Mouse (Mus musculus): ENCODE measurements at regions not wholly inside any gene's neighbourhood (a gene's known extent, or its start where the extent isn't known, plus 50 kb on each side); places are given as distances from the start of the nearest gene placed in this dataset.
A peak's percentile ranks its signal among the peaks of the same experiment; 100 is the strongest.

- DNase-seq (ENCODE audit: low spot score) = no peak
Measured at GRCm38 (mm10) chr9:95331275-95331674, 75.2 kb downstream of the Chst2 start.

DNA sequence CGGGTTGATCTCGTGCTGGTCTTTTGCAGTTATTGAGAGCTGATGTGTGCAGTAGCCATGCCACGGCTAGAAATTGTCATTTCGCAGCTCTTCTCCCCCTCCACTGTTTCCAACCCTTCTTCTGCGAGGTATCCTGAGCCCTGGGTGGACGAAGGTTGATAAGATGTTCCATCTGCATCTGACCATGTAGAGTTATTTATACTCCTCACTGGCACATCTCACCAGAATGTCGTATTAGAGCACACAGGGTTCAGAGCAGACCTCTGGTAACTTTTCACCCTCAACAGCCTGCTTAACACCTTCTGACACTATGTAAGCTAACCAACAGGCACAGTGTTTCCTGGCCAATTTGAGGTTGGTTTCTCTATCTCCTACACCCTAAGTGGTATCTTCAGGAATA, 76.4 kb downstream of the Chst2 start:
- DNase-seq (ENCODE audit: low spot score) = no peak

- no peak for DNase-seq (ENCODE audit: low spot score)
Measured at GRCm38 (mm10) chr9:95329053-95329430, 77.5 kb downstream of the Chst2 start.

DNA sequence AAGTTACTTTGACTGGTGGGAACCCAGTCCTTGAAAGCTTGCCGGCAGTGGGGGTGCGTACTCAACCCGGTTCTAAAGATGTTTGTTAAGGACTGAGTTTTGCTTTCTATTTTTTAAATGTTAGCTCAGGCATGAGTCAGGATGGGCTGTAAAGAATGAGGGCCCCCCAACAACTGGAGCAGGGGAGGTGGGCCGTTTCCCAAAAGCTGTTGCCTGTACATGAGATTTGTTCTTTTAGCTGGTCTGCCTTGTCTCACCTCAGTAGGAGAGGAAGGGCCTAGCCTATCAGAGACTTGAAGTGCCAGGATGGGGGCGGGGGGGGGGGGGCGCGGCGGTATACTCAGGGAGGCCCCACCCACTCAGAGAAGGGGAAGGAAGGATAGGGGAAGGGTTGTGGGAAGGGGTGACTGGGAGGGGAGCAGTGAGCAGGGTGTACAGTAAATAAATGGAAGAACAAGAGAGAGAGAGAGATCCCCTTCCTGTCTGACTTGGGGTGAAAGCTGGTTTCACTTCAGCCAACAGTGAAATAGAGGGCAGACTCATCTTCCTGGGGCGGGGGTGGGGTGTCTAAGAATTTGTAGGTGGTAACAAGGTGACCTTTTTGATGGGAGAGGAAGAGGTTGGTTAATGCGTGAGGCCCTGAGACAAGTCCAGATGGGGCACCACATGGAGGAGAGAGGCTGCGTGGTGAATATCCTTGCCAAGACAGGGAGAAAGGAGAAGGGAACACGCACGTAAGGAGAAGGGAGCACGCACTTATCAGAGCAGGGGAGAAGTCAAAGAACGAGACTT, 78.1 kb downstream of the Chst2 start:
- DNase-seq (ENCODE audit: low spot score) = peak; percentile 41

- no peak for DNase-seq (ENCODE audit: low spot score)
Measured at GRCm38 (mm10) chr9:95327771-95328170, 78.8 kb downstream of the Chst2 start.

DNA sequence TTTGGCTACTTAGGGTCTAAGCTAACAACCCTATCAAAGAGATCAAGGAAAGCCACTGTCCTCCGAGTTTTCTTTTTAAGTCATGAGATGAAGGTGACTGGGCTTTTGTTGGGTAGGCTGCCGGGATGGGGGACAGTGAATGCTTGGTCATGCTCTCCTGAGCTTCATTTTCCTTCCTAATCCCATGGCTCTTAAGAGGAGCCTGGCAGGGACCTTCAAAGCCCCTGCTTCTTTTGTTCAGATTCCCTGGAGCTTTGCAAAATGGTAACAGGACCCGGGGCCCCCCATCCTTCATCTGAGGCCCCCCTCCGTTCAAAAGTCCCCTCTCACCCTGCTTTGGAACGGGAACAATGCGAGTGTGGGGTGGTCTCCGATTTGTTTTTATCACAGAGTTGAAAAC, 82.9 kb downstream of the Chst2 start:
- DNase-seq (ENCODE audit: low spot score) = no peak

GRCm38 (mm10) chr9:95322893-95323292, 83.6 kb downstream of the Chst2 start:
- DNase-seq (ENCODE audit: low spot score) = no peak

DNA sequence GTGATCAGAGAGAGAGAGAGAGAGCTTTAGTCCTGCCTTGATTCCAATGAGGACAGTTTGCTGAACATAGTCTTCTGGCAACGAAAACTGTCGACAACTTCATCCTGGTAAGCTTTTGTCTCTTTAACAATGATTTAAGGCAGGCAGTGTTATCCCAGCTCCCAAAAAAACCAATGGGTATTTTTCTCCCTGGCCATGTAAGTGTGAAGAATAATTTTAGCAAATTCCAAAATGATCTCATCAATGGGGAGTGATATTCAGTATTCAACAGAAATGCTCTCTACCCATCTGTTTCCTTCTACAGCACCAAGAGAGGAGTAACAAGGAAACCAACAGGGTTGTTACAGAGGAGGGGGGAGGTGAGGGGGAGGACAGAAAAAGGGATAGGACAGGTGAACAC, 84.5 kb downstream of the Chst2 start:
- no peak for DNase-seq (ENCODE audit: low spot score)

GRCm38 (mm10) chr9:95318926-95319325, 87.6 kb downstream of the Chst2 start:
- DNase-seq (ENCODE audit: low spot score) = no peak

DNA sequence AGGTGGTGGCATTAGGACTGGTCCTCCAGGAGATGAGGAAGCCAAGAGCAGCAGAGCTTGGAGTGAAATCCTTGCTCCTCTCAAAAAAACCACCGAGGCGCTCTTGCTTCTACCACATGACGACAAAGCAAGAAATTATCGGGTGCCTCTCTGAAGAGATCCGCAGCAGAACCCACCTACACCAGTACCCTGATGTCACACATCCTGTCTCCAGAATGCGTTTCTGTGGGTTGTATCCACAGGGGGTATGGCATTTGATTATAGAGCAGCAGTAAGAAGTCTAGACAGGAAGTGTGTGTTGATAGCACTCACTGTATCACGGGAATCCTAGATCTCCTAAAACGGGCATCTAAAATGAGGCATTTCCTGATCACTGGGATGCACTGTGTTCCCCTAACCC, 89.8 kb downstream of the Chst2 start:
- DNase-seq (ENCODE audit: low spot score) = peak; percentile 77

DNA sequence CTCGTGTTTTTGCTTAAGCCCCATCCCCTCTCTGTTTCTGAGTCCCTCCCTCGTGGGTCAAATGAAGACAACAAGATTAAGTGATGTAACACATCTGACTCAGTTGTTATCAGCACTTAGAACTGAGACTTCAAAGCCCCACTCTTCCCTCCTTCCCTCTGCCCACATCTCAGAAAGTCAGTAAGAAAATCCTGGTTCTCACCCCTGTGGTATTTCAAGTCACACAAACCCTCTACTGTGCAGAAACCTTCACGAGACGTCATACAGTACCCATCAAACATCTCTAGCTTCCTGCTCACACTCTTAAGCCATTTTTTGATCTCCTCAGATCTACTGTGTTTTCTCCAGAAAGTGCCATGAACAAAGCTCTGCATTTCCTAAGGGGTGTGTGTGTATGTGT, 91.4 kb downstream of the Chst2 start:
- peak; percentile 82 for DNase-seq (ENCODE audit: low spot score)

DNA sequence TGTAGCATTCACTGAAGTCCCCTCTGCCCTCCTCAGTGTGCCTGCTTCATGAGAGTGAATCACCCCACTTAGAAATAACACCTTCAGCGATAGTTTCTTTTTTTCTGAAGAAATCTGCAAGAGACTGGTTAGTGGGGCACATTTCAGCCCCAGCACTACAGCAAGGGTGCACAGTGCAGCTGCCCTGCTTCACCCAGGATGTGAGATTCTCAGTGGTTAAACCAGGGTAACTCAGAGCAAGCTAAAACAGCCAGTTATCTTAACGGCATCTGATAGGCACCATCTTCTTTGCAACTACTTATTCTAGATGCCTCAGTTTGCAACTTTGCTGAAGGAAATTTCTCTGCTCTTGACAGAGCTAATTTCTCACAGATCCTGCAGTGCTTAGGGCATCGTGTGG, 94.9 kb downstream of the Chst2 start:
- DNase-seq (ENCODE audit: low spot score) = peak; percentile 9

DNA sequence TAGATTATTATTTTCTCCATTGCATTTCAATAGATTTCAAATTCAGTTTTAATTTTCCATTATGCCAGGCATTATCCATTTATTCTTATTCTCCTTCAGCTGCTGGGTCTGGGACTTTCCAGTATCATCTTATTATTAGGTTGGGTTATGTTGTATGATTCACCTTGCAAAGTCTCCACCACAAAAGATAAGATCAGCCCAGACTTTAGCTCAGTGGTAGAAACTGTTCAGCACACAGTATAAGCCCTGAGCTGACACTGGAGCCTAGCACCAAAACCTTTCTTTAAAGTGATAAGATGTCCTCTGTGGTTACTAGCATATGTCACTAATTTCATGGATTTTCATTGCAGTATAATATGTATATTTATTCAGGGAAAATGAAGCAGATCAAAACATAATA, 117.5 kb downstream of the Chst2 start:
- no peak for DNase-seq (ENCODE audit: low spot score)

DNA sequence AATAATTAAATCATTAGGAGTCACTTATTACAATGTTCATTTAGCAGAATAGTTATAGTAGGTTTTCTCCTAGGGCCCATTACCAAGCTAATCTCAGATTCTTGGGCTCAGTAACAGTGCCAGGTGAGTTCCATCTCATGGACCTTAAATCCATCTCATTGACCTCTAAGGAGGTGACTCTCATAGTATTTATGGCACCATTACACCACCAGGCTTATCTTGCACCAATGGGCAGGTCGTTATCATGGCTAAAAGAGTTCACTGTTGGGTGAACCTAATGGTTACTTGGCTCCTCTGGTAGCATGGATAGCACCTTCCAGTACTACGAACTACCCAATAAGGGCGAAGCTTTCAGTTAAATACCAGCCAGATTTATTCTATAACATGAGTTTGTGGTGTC, 123.5 kb downstream of the Chst2 start:
- no peak for DNase-seq (ENCODE audit: low spot score)

DNA sequence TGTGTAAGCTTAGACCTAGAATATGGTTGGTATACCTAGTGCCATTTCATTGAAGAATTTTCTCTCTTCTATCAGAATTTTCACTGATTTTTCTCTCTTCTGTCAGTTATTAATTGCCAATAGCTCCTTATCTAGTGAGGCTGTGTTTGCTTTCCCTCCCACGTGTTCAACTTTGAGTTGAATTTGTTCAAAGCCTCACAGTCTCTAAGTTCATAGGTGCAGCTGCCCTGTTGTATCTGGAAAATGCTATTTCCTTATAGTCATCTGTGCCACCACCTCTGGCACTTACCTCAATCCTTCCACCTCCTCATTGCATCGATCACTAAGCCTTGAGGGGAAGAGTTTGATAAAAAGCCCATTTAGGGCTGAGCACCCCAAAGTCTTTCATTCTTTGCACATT, 124.0 kb downstream of the Chst2 start:
- no peak for DNase-seq (ENCODE audit: low spot score)

Measured in T-cell, adult 2 months (primary cell).